Mouse (Mus musculus): ENCODE measurements around the gene Klf6. TPM values are rescaled to one million over a fixed set of nuclear protein-coding genes. Genes with fewer than 3 reads are reported as not detected.

Klf6 gene
- polyA plus RNA-seq, 1 experiment from 2014 or later: 59.6 TPM

- 2% methylated on average over 5 of the region's 5 CpGs for WGBS
- ATAC-seq (ENCODE audit: insufficient read depth): no peak
- H3K36me3 ChIP-seq (ENCODE audit: insufficient read depth): peaks cover 40% of the 10 kb centered on the region
- peak overlapping the region; percentile 56 for H3K4me3 ChIP-seq (ENCODE audit: low read depth, low read length)
- peak overlapping the region; percentile 85 for H3K9ac ChIP-seq
- DNase-seq: peak; percentile 67
- no peak for TF ChIP-seq CTCF (IDR thresholded peaks at IDR 0.05; ENCODE audit: low read depth)
- no peaks in the 10 kb centered on the region for H3K27me3 ChIP-seq (ENCODE audit: insufficient read depth, low read length)
- peak overlapping the region; percentile 96 for H3K27ac ChIP-seq (ENCODE audit: low read depth)
- H3K9me3 ChIP-seq (ENCODE audit: low read depth, low read length): no peaks in the 10 kb centered on the region
- peak overlapping the region; percentile 69 for H3K4me2 ChIP-seq
- peaks cover 9% of the 10 kb centered on the region; the same call in 1 of the 2 replicates for H3K4me1 ChIP-seq (ENCODE audit: insufficient read depth)
Measured at GRCm38 (mm10) chr13:5863408-5863891, 2.2 kb downstream of the Klf6 start.

GRCm38 (mm10) chr13:5864265-5865097 lies 3.2 kb downstream of the Klf6 start:
- TF ChIP-seq CTCF (IDR thresholded peaks at IDR 0.05; ENCODE audit: low read depth): no peak
- H3K9ac ChIP-seq: 0 out of 2 replicates have a peak overlapping the region, but pooled peaks have one; percentile 27
- DNase-seq: peak; percentile 62
- H3K27me3 ChIP-seq (ENCODE audit: insufficient read depth, low read length): no peaks in the 10 kb centered on the region
- H3K4me3 ChIP-seq (ENCODE audit: low read depth, low read length): peak overlapping the region; percentile 56
- H3K4me2 ChIP-seq: peak overlapping the region; percentile 69
- H3K36me3 ChIP-seq (ENCODE audit: insufficient read depth): peaks cover 45% of the 10 kb centered on the region
- H3K9me3 ChIP-seq (ENCODE audit: low read depth, low read length): no peaks in the 10 kb centered on the region
- ATAC-seq (ENCODE audit: insufficient read depth): no peak
- H3K4me1 ChIP-seq (ENCODE audit: insufficient read depth): peaks cover 12% of the 10 kb centered on the region
- H3K27ac ChIP-seq (ENCODE audit: low read depth): 0 out of 2 replicates have a peak overlapping the region, but pooled peaks have one; percentile 48
- WGBS: 55% methylated on average over 10 of the region's 10 CpGs

- Histone ChIP-seq H3K4me1 (ENCODE audit: insufficient read depth) (peaks cover 16% of the 10 kb centered on the region), H3K27ac (ENCODE audit: low read depth) (no peak overlapping the region), H3K4me3 (ENCODE audit: low read depth, low read length) (no peak overlapping the region), H3K9me3 (ENCODE audit: low read depth, low read length) (no peaks in the 10 kb centered on the region), H3K36me3 (ENCODE audit: insufficient read depth) (peaks cover 45% of the 10 kb centered on the region), H3K4me2 (peak overlapping the region; percentile 69), H3K9ac (no peak overlapping the region), H3K27me3 (ENCODE audit: insufficient read depth, low read length) (no peaks in the 10 kb centered on the region)
- DNase-seq (no peak), ATAC-seq (ENCODE audit: insufficient read depth) (no peak)
- 93% methylated on average over 9 of the region's 9 CpGs for WGBS
- TF ChIP-seq CTCF (IDR thresholded peaks at IDR 0.05; ENCODE audit: low read depth): no peak
Measured at GRCm38 (mm10) chr13:5865098-5865415, 3.8 kb downstream of the Klf6 start.

- Histone ChIP-seq H3K27ac (ENCODE audit: low read depth) (no peak overlapping the region), H3K4me3 (ENCODE audit: low read depth, low read length) (no peak overlapping the region), H3K27me3 (ENCODE audit: insufficient read depth, low read length) (no peaks in the 10 kb centered on the region), H3K36me3 (ENCODE audit: insufficient read depth) (peaks cover 45% of the 10 kb centered on the region), H3K4me1 (ENCODE audit: insufficient read depth) (peaks cover 13% of the 10 kb centered on the region), H3K4me2 (no peak overlapping the region), H3K9ac (no peak overlapping the region), H3K9me3 (ENCODE audit: low read depth, low read length) (no peaks in the 10 kb centered on the region)
- no peak for TF ChIP-seq CTCF (IDR thresholded peaks at IDR 0.05; ENCODE audit: low read depth)
- DNase-seq (no peak), ATAC-seq (ENCODE audit: insufficient read depth) (no peak)
- 72% methylated on average over 6 of the region's 6 CpGs for WGBS
Measured at GRCm38 (mm10) chr13:5866091-5866490, 4.8 kb downstream of the Klf6 start.

- peaks cover 45% of the 10 kb centered on the region for H3K36me3 ChIP-seq (ENCODE audit: insufficient read depth)
- DNase-seq: no peak
- no peaks in the 10 kb centered on the region for H3K27me3 ChIP-seq (ENCODE audit: insufficient read depth, low read length)
- no peak overlapping the region for H3K9ac ChIP-seq
- no peak overlapping the region for H3K4me3 ChIP-seq (ENCODE audit: low read depth, low read length)
- 89% methylated on average over 5 of the region's 5 CpGs for WGBS
- no peak for ATAC-seq (ENCODE audit: insufficient read depth)
- TF ChIP-seq CTCF (IDR thresholded peaks at IDR 0.05; ENCODE audit: low read depth): no peak
- H3K4me2 ChIP-seq: no peak overlapping the region
- no peaks in the 10 kb centered on the region for H3K9me3 ChIP-seq (ENCODE audit: low read depth, low read length)
- peaks cover 13% of the 10 kb centered on the region for H3K4me1 ChIP-seq (ENCODE audit: insufficient read depth)
- no peak overlapping the region for H3K27ac ChIP-seq (ENCODE audit: low read depth)
Measured at GRCm38 (mm10) chr13:5866532-5866931, 5.2 kb downstream of the Klf6 start.

GRCm38 (mm10) chr13:5868376-5868775 lies 7.1 kb downstream of the Klf6 start:
- no peak for TF ChIP-seq CTCF (IDR thresholded peaks at IDR 0.05; ENCODE audit: low read depth)
- Histone ChIP-seq H3K27me3 (ENCODE audit: insufficient read depth, low read length) (no peaks in the 10 kb centered on the region), H3K36me3 (ENCODE audit: insufficient read depth) (peaks cover 45% of the 10 kb centered on the region), H3K9ac (no peak overlapping the region), H3K4me1 (ENCODE audit: insufficient read depth) (peaks cover 13% of the 10 kb centered on the region), H3K27ac (ENCODE audit: low read depth) (no peak overlapping the region), H3K4me3 (ENCODE audit: low read depth, low read length) (no peak overlapping the region), H3K9me3 (ENCODE audit: low read depth, low read length) (no peaks in the 10 kb centered on the region), H3K4me2 (no peak overlapping the region)
- WGBS: 83% methylated on average over 8 of the region's 8 CpGs
- no peak for ATAC-seq (ENCODE audit: insufficient read depth)
- DNase-seq: no peak

- H3K4me1 ChIP-seq (ENCODE audit: insufficient read depth): peaks cover 11% of the 10 kb centered on the region
- WGBS: 29% methylated on average over 5 of the region's 5 CpGs
- no peaks in the 10 kb centered on the region for H3K27me3 ChIP-seq (ENCODE audit: insufficient read depth, low read length)
- H3K4me3 ChIP-seq (ENCODE audit: low read depth, low read length): no peak overlapping the region
- peaks cover 45% of the 10 kb centered on the region for H3K36me3 ChIP-seq (ENCODE audit: insufficient read depth)
- ATAC-seq (ENCODE audit: insufficient read depth): no peak
- H3K9ac ChIP-seq: no peak overlapping the region
- H3K27ac ChIP-seq (ENCODE audit: low read depth): peak overlapping the region; percentile 80
- peak overlapping the region; percentile 34; the same call in 1 of the 2 replicates for H3K4me2 ChIP-seq
- no peaks in the 10 kb centered on the region for H3K9me3 ChIP-seq (ENCODE audit: low read depth, low read length)
- no peak for TF ChIP-seq CTCF (IDR thresholded peaks at IDR 0.05; ENCODE audit: low read depth)
- DNase-seq: peak; percentile 55
Measured at GRCm38 (mm10) chr13:5869433-5869832, 8.2 kb downstream of the Klf6 start.

Data from lung, embryonic 14.5 days (tissue).